8 mouse cellular contexts compared by ENCODE assay signal in the genomic region with DNA sequence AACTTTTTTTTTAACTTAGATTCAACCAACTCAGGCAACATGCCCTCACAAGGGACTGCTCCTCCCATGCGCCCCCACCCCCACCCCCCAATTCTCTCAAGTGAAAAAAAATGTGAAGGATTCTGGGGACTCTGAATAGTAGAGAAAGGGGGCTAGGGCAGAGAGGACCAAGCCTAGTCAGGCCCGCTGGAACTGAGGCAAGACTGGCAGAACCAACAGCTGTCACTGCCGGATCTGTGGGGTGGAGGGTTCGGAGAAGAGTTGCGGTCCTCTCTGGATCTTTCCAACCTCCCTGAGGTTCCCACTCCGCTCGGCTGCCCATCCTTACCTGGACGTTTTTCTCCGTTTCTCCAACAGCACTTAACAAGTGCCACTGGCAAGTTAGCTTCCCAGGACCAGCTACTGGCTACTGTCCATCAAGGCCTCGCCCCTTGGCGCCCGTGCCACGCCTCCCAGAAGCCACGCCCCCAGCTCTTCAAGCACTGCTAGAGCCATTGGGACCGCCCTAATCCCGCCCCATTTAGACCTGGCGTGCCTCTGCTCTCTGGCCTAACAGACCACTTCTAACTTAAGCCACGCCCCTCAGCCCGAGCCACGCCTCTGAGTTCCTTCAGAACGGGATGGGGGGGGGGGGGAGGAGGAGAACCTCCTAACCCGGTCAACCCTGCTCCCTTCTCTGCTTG. TPM values are rescaled to one million over a fixed set of nuclear protein-coding genes. Genes with fewer than 3 reads are reported as not detected.
DNase-seq lines count a peak whose midpoint lies in the region; ATAC-seq lines count a peak whose summit lies in the region.

TSS of gene Car5b (minus strand) at position 391 of the 683 bp plus-strand sequence.

- no peak within 1 kb of the TSS for H3K27ac ChIP-seq in hindbrain, embryonic 12.5 days

- 13% methylated on average over 22 of the region's 22 CpGs for WGBS in hindbrain, embryonic 12.5 days

- no peaks in the 10 kb centered on the region for H3K36me3 ChIP-seq in hindbrain, embryonic 12.5 days

- ATAC-seq in hindbrain, embryonic 12.5 days (ENCODE audit: low FRiP score): peak; percentile 93

- peak; percentile 95 for DNase-seq in R1 (ENCODE audit: low read depth, low spot score)
- DNase-seq in cerebellum, postnatal 25 days: peak; percentile 34 to 64
- peak; percentile 31 to 39 for DNase-seq in frontal cortex, postnatal 14 days (ENCODE audit: low spot score in 2 of 2)
- peak; percentile 57 to 64 for DNase-seq in layer of hippocampus, postnatal 10 days (ENCODE audit: low spot score in 2 of 2)
- DNase-seq in lung, postnatal 10 days: peak; percentile 95
- DNase-seq in ovary, postnatal 14 days (ENCODE audit: low spot score): peak; percentile 67
- peak; percentile 67 for DNase-seq in thymus, postnatal 14 days

- peak within 1 kb of the TSS; percentile 25 for H3K4me3 ChIP-seq in hindbrain, embryonic 12.5 days

- H3K9me3 ChIP-seq in hindbrain, embryonic 12.5 days (replicated peaks): no peaks in the 10 kb centered on the region

- peaks cover 5% of the 10 kb centered on the region for H3K27me3 ChIP-seq in hindbrain, embryonic 12.5 days

- H3K4me1 ChIP-seq in hindbrain, embryonic 12.5 days: no peaks in the 10 kb centered on the region

- no peak within 1 kb of the TSS for H3K9ac ChIP-seq in hindbrain, embryonic 12.5 days

- H3K4me2 ChIP-seq in hindbrain, embryonic 12.5 days (replicated peaks): peak within 1 kb of the TSS; percentile 47

RNA-seq across cellular contexts. Expression of gene Car5b, which starts in this region (rescaled TPM):
- polyA plus RNA-seq in hindbrain, embryonic 12.5 days (2016; fragmentation: Nextera tagmentation; extraction: Ambion mirVana): 0.27 TPM in 2 replicates
- total RNA-seq in layer of hippocampus, postnatal 10 days (2021): 1 to 10 TPM; 2.9 to 3.6 TPM

Comparison
In these comparisons a context has a peak if more than half of its experiments do, and no peak if none do; other contexts are left out.
1. Peak in ATAC-seq, H3K4me3 ChIP-seq and H3K4me2 ChIP-seq in hindbrain, embryonic 12.5 days; RNA of the gene not detected or under 1 TPM.
2. DNase-seq: peak in every context shown above with its lines; median percentile 95 in R1; 95 in lung, postnatal 10 days; 67 in ovary, postnatal 14 days; 67 in thymus, postnatal 14 days; 60 in layer of hippocampus, postnatal 10 days; 49 in cerebellum, postnatal 25 days; 35 in frontal cortex, postnatal 14 days.